Mouse (Mus musculus): ENCODE results near the gene Icam1. TPM values are rescaled to one million over a fixed set of nuclear protein-coding genes. Genes with fewer than 3 reads are reported as not detected.
A peak's percentile ranks its signal among the peaks of the same experiment; 100 is the strongest.

The Icam1 gene
- polyA plus RNA-seq (2015; fragmentation: Nextera tagmentation; extraction: Ambion mirVana), result 12.3 and 13.4 TPM in 2 replicates

DNA sequence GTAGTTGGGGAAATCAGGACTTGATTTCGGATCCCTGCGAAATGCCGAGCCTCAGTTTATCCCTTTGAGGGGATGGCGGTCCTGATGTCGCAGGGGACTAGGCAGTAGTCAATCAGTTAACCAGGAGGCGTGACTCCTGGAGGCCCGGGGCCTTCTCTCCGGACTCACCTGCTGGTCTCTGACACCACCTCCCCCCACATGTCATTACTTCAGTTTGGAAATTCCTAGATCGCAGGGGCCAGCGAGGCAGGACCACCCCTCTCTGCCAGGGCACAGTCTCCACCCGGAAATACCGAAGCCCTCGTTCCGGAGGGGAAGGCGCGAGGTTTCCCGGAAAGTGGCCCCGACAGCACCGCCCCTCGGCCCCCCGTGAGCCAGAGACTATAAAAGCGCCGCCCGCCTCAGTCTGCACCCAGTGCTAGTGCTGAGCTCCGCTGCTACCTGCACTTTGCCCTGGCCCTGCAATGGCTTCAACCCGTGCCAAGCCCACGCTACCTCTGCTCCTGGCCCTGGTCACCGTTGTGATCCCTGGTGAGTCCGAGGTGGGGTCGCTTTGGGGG is at the start of gene Icam1:
Icam1 (plus strand) TSS at position 415 of the 560 bp plus-strand sequence.
- peaks cover 13% of the 10 kb centered on the region; the same call in 1 of the 2 replicates for H3K4me1 ChIP-seq (replicated peaks; ENCODE audit: insufficient read depth, low read length)
- peak within 1 kb of the TSS; percentile 42; the same call in 1 of the 2 replicates for H3K9ac ChIP-seq (ENCODE audit: low read depth, low read length)
- DNase-seq (ENCODE audit: low spot score), result no peak

GRCm38 (mm10) chr9:20966008-20966407 is 49.8 kb upstream of the Icam1 start:
- Histone ChIP-seq H3K4me3 (replicated peaks; ENCODE audit: low read depth, low read length) (no peak overlapping the region), H3K27me3 (ENCODE audit: insufficient read depth, low read length) (no peaks in the 10 kb centered on the region), H3K9ac (ENCODE audit: low read depth, low read length) (no peak overlapping the region), H3K4me2 (ENCODE audit: low read length) (no peak overlapping the region), H3K36me3 (ENCODE audit: insufficient read depth, low read length) (peaks cover 26% of the 10 kb centered on the region), H3K4me1 (replicated peaks; ENCODE audit: insufficient read depth, low read length) (no peaks in the 10 kb centered on the region), H3K9me3 (replicated peaks; ENCODE audit: low read length) (no peaks in the 10 kb centered on the region), H3K27ac (no peak overlapping the region)
- no peak for ATAC-seq (replicated peaks; ENCODE audit: low FRiP score, low read depth)
- TF ChIP-seq CTCF (IDR thresholded peaks at IDR 0.05; ENCODE audit: low read depth), result no peak
- DNase-seq (ENCODE audit: low spot score), result no peak
- 76% methylated on average over 3 of the region's 3 CpGs for WGBS

More for the DNA sequence above, at the start of gene Icam1:
- Histone ChIP-seq H3K27me3 (ENCODE audit: insufficient read depth, low read length) (peaks cover 12% of the 10 kb centered on the region), H3K4me2 (ENCODE audit: low read length) (peak within 1 kb of the TSS; percentile 61), H3K4me3 (replicated peaks; ENCODE audit: low read depth, low read length) (peak within 1 kb of the TSS; percentile 33), H3K9me3 (replicated peaks; ENCODE audit: low read length) (no peaks in the 10 kb centered on the region), H3K36me3 (ENCODE audit: insufficient read depth, low read length) (no peaks in the 10 kb centered on the region), H3K27ac (peak within 1 kb of the TSS; percentile 60)
- TF ChIP-seq CTCF (IDR thresholded peaks at IDR 0.05; ENCODE audit: low read depth), result no peak
- WGBS, result under 1% methylated on average over 30 of the region's 30 CpGs
- ATAC-seq (replicated peaks; ENCODE audit: low FRiP score, low read depth), result peak; percentile 70

DNA sequence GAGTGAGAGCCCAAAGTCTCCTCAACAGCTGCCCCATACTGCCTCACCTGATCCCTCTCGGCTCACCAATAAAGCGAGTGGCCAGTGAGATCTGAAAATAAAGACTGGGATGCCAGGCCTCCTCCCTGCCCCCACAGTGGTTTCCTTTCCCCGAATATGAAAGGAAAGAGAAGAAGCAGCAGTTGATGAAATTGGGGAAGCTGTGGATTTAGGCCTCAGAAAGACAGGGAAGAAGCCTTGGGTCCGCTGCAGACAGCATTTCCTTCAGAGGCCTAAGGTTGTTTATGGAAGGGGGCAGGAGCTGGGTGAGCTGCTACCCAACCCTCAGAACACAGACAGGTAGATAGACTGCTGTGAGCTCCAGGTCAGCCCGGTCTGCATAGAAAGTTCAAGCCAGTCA is 49.0 kb upstream of the Icam1 start:
- H3K4me3 ChIP-seq (replicated peaks; ENCODE audit: low read depth, low read length), result no peak overlapping the region
- no peak overlapping the region for H3K4me2 ChIP-seq (ENCODE audit: low read length)
- no peak for ATAC-seq (replicated peaks; ENCODE audit: low FRiP score, low read depth)
- no peak for DNase-seq (ENCODE audit: low spot score)
- peaks cover 26% of the 10 kb centered on the region for H3K36me3 ChIP-seq (ENCODE audit: insufficient read depth, low read length)
- no peak overlapping the region for H3K27ac ChIP-seq
- no peak overlapping the region for H3K9ac ChIP-seq (ENCODE audit: low read depth, low read length)
- WGBS, result 78% methylated on average over 5 of the region's 5 CpGs
- H3K9me3 ChIP-seq (replicated peaks; ENCODE audit: low read length), result no peaks in the 10 kb centered on the region
- peaks cover 7% of the 10 kb centered on the region for H3K4me1 ChIP-seq (replicated peaks; ENCODE audit: insufficient read depth, low read length)
- no peak for TF ChIP-seq CTCF (IDR thresholded peaks at IDR 0.05; ENCODE audit: low read depth)
- H3K27me3 ChIP-seq (ENCODE audit: insufficient read depth, low read length), result no peaks in the 10 kb centered on the region

GRCm38 (mm10) chr9:20971751-20972140 is 44.0 kb upstream of the Icam1 start:
- Histone ChIP-seq H3K36me3 (ENCODE audit: insufficient read depth, low read length) (peaks cover 20% of the 10 kb centered on the region), H3K27me3 (ENCODE audit: insufficient read depth, low read length) (no peaks in the 10 kb centered on the region), H3K4me2 (ENCODE audit: low read length) (peak overlapping the region; percentile 85; the same call in 1 of the 2 replicates), H3K9ac (ENCODE audit: low read depth, low read length) (peak overlapping the region; percentile 47; the same call in 1 of the 2 replicates), H3K4me1 (replicated peaks; ENCODE audit: insufficient read depth, low read length) (peaks cover 32% of the 10 kb centered on the region), H3K9me3 (replicated peaks; ENCODE audit: low read length) (no peaks in the 10 kb centered on the region), H3K4me3 (replicated peaks; ENCODE audit: low read depth, low read length) (no peak overlapping the region), H3K27ac (peak overlapping the region; percentile 92)
- DNase-seq (ENCODE audit: low spot score) (no peak), ATAC-seq (replicated peaks; ENCODE audit: low FRiP score, low read depth) (peak; percentile 48)
- WGBS, result 22% methylated on average over 7 of the region's 7 CpGs
- TF ChIP-seq CTCF (IDR thresholded peaks at IDR 0.05; ENCODE audit: low read depth), result no peak

DNA sequence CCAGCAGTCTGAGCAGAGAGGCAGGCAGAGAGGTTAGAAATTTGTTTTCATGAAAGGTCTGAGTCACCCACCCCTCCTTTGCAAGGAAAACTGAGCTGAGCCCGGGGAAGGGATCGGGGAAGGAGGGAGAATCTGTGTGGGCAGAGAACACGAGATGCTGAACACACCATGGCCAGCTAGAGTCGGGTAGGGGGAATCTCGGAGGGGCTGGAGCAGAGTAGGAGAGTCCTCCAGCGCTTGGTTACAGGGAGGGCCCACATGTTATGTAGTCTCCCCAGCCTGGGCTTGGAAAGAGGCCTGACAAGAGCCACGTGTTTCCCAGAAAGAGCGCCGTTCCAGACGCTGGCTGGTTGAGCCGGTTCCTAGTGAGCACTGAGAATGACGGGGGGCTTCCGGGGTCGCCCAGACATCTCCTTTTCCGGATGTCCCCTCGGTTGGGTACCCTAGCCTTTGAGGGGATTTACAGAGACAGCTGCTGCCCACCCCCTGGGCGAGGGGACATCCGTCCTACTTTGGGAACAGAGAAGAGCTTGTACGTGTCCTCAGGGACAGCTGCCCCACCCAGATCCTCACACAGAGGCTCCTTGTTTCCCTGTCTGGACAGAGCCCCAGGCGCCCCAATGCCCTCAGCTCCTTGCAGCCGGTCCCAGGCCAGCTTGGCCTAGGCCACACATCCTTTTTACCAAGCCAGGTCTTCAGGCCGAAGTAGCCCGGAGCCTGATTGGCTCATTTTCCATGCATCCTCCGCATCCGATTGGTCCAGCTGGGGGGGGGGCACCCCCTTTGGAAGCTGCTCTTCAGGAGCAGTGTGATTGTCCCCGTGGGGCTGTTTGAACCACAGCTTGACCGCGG is 43.4 kb upstream of the Icam1 start:
- peaks cover 32% of the 10 kb centered on the region for H3K4me1 ChIP-seq (replicated peaks; ENCODE audit: insufficient read depth, low read length)
- H3K27ac ChIP-seq, result peak overlapping the region; percentile 92
- TF ChIP-seq CTCF (IDR thresholded peaks at IDR 0.05; ENCODE audit: low read depth), result no peak
- no peaks in the 10 kb centered on the region for H3K27me3 ChIP-seq (ENCODE audit: insufficient read depth, low read length)
- 17% methylated on average over 28 of the region's 28 CpGs for WGBS
- no peaks in the 10 kb centered on the region for H3K9me3 ChIP-seq (replicated peaks; ENCODE audit: low read length)
- H3K36me3 ChIP-seq (ENCODE audit: insufficient read depth, low read length), result peaks cover 14% of the 10 kb centered on the region
- 0 out of 2 replicates have a peak overlapping the region, but pooled peaks have one; percentile 1 for H3K4me3 ChIP-seq (replicated peaks; ENCODE audit: low read depth, low read length)
- ATAC-seq (replicated peaks; ENCODE audit: low FRiP score, low read depth), result peak; percentile 30
- peak overlapping the region; percentile 47 for H3K9ac ChIP-seq (ENCODE audit: low read depth, low read length)
- DNase-seq (ENCODE audit: low spot score), result peak; percentile 81
- H3K4me2 ChIP-seq (ENCODE audit: low read length), result peak overlapping the region; percentile 85

- no peak for TF ChIP-seq CTCF (IDR thresholded peaks at IDR 0.05; ENCODE audit: low read depth)
- ATAC-seq (replicated peaks; ENCODE audit: low FRiP score, low read depth), result 0 out of 2 replicates have a peak, but pooled peaks have one; percentile 3
- Histone ChIP-seq H3K27me3 (ENCODE audit: insufficient read depth, low read length) (no peaks in the 10 kb centered on the region), H3K27ac (peak overlapping the region; percentile 92), H3K9ac (ENCODE audit: low read depth, low read length) (peak overlapping the region; percentile 47), H3K4me3 (replicated peaks; ENCODE audit: low read depth, low read length) (peak overlapping the region; percentile 21; the same call in 1 of the 2 replicates), H3K4me2 (ENCODE audit: low read length) (peak overlapping the region; percentile 85), H3K9me3 (replicated peaks; ENCODE audit: low read length) (no peaks in the 10 kb centered on the region), H3K36me3 (ENCODE audit: insufficient read depth, low read length) (peaks cover 6% of the 10 kb centered on the region; the same call in 1 of the 2 replicates), H3K4me1 (replicated peaks; ENCODE audit: insufficient read depth, low read length) (peaks cover 32% of the 10 kb centered on the region)
- peak; percentile 75 for DNase-seq (ENCODE audit: low spot score)
- WGBS, result 60% methylated on average over 4 of the region's 4 CpGs
Measured at GRCm38 (mm10) chr9:20973001-20973681, 42.6 kb upstream of the Icam1 start.
